Mouse (Mus musculus) myocyte (in vitro differentiated cells): Measurements from ENCODE around the gene Hnrnpf.

ENCODE experiments used
- CEBPB ChIP-seq: IDR thresholded peaks from 2 replicates; pipeline ENCODE4 v1.6.1; 2011; ENCODE audit warnings: mild to moderate bottlenecking, moderate library complexity; ENCODE audit not compliant: poor library complexity, insufficient read depth, severe bottlenecking
- E2F4 ChIP-seq: IDR thresholded peaks from one replicate; pipeline ENCODE4 v1.6.1; 2011; ENCODE audit warnings: mild to moderate bottlenecking, control low read depth, moderate library complexity; ENCODE audit not compliant: insufficient read depth
- POLR2A ChIP-seq: IDR thresholded peaks from one replicate; pipeline ENCODE4 v1.6.1; 2011; ENCODE audit warnings: low read depth, mild to moderate bottlenecking, control low read depth, moderate library complexity; ENCODE audit not compliant: insufficient read length
- POLR2AphosphoS2 ChIP-seq: IDR thresholded peaks from one replicate; pipeline ENCODE4 v1.6.1; 2011; ENCODE audit warnings: low read depth, control low read depth; ENCODE audit not compliant: insufficient read length

GRCm38 (mm10) chr6:117914541-117914940, 14.4 kb downstream of the Hnrnpf start:
- no peak for TF ChIP-seq POLR2A
- no peak for TF ChIP-seq POLR2AphosphoS2
- TF ChIP-seq E2F4: no peak
- no peak for TF ChIP-seq CEBPB
